Mouse (Mus musculus): ENCODE results near the gene Zfp184. TPM values are rescaled to one million over a fixed set of nuclear protein-coding genes. Genes with fewer than 3 reads are reported as not detected.

Zfp184 gene
- polyA plus RNA-seq, 1 experiment from 2014 or later, result 27.9 TPM

MicroRNA genes within 50 kb of the gene (microRNA counts, 519-probe panel; counts per million panel counts)
- microRNA mmu-miR-1983, result 6,372 counts per million, percentile 85 among the panel's probes with 10 or more counts

Small RNAs within 50 kb of the gene (microRNA-seq; reads per million reads assigned to microRNA genes)
- 1.5 reads per million for gene Gm44456
- 9,351 reads per million, percentile 94 among the genes with 10 or more reads in this experiment for gene Mir1983

Other genes with a start within 250 kb of the Zfp184 start
- not detected in 2 replicates for gene Olfr1359, start 247.0 kb upstream of the Zfp184 start, polyA plus RNA-seq (2014; fragmentation: Nextera tagmentation; extraction: Ambion mirVana)
- 0.85 and 2.7 TPM in 2 replicates for gene Hist1h2bl, start 229.0 kb upstream of the Zfp184 start, polyA plus RNA-seq (2014; fragmentation: Nextera tagmentation; extraction: Ambion mirVana)
- 19.8 and 20.9 TPM in 2 replicates for gene Hist1h2ai, start 228.7 kb upstream of the Zfp184 start, polyA plus RNA-seq (2014; fragmentation: Nextera tagmentation; extraction: Ambion mirVana)
- gene Hist1h3h, start 227.4 kb upstream of the Zfp184 start, polyA plus RNA-seq (2014; fragmentation: Nextera tagmentation; extraction: Ambion mirVana), result 11.6 and 12.9 TPM in 2 replicates
- gene Hist1h2bm, start 223.1 kb upstream of the Zfp184 start, polyA plus RNA-seq (2014; fragmentation: Nextera tagmentation; extraction: Ambion mirVana), result 4.2 and 5.7 TPM in 2 replicates
- gene Hist1h4j, start 210.0 kb upstream of the Zfp184 start, polyA plus RNA-seq (2014; fragmentation: Nextera tagmentation; extraction: Ambion mirVana), result 1.0 and 2.2 TPM in 2 replicates
- gene Hist1h4k, start 194.6 kb upstream of the Zfp184 start, polyA plus RNA-seq (2014; fragmentation: Nextera tagmentation; extraction: Ambion mirVana), result 2.4 and 6.0 TPM in 2 replicates
- 6.2 and 10.7 TPM in 2 replicates for gene Hist1h2ak, start 191.3 kb upstream of the Zfp184 start, polyA plus RNA-seq (2014; fragmentation: Nextera tagmentation; extraction: Ambion mirVana)
- 2.2 TPM in 1 of 2 replicates, not detected in the other for gene Hist1h2bn, start 191.0 kb upstream of the Zfp184 start, polyA plus RNA-seq (2014; fragmentation: Nextera tagmentation; extraction: Ambion mirVana)
- gene Hist1h1b, start 164.5 kb upstream of the Zfp184 start, polyA plus RNA-seq (2014; fragmentation: Nextera tagmentation; extraction: Ambion mirVana), result 20.0 and 24.8 TPM in 2 replicates
- 289 and 304 TPM in 2 replicates for gene Hist1h3i, start 161.7 kb upstream of the Zfp184 start, polyA plus RNA-seq (2014; fragmentation: Nextera tagmentation; extraction: Ambion mirVana)
- 2.6 and 7.4 TPM in 2 replicates for gene Hist1h2an, start 157.9 kb upstream of the Zfp184 start, polyA plus RNA-seq (2014; fragmentation: Nextera tagmentation; extraction: Ambion mirVana)
- 2.5 TPM in 2 replicates for gene Hist1h2bp, start 157.6 kb upstream of the Zfp184 start, polyA plus RNA-seq (2014; fragmentation: Nextera tagmentation; extraction: Ambion mirVana)
- 17.8 and 23.3 TPM in 2 replicates for gene Hist1h2bq, start 134.9 kb upstream of the Zfp184 start, polyA plus RNA-seq (2014; fragmentation: Nextera tagmentation; extraction: Ambion mirVana)
- gene Hist1h2ao, start 134.6 kb upstream of the Zfp184 start, polyA plus RNA-seq (2014; fragmentation: Nextera tagmentation; extraction: Ambion mirVana), result 1.7 TPM in 1 of 2 replicates, not detected in the other
- gene Hist1h4m, start 133.3 kb upstream of the Zfp184 start, polyA plus RNA-seq (2014; fragmentation: Nextera tagmentation; extraction: Ambion mirVana), result not detected in 2 replicates
- 10.3 and 12.0 TPM in 2 replicates for gene Hist1h4n, start 112.9 kb upstream of the Zfp184 start, polyA plus RNA-seq (2014; fragmentation: Nextera tagmentation; extraction: Ambion mirVana)
- gene Hist1h2ap, start 111.6 kb upstream of the Zfp184 start, polyA plus RNA-seq (2014; fragmentation: Nextera tagmentation; extraction: Ambion mirVana), result 5,628 and 6,009 TPM in 2 replicates
- gene Hist1h2br, start 111.4 kb upstream of the Zfp184 start, polyA plus RNA-seq (2014; fragmentation: Nextera tagmentation; extraction: Ambion mirVana), result 17.8 and 23.1 TPM in 2 replicates
- not detected in 2 replicates for gene Pom121l2, start 36.1 kb downstream of the Zfp184 start, polyA plus RNA-seq (2014; fragmentation: Nextera tagmentation; extraction: Ambion mirVana)
- gene Prss16, start 64.6 kb downstream of the Zfp184 start, polyA plus RNA-seq (2014; fragmentation: Nextera tagmentation; extraction: Ambion mirVana), result 0.10 and 0.37 TPM in 2 replicates
- gene Hist1h2ah, start 90.5 kb downstream of the Zfp184 start, polyA plus RNA-seq (2014; fragmentation: Nextera tagmentation; extraction: Ambion mirVana), result 6.3 and 6.8 TPM in 2 replicates
- 9.9 and 11.3 TPM in 2 replicates for gene Hist1h2bk, start 90.8 kb downstream of the Zfp184 start, polyA plus RNA-seq (2014; fragmentation: Nextera tagmentation; extraction: Ambion mirVana)
- gene Hist1h4i, start 96.3 kb downstream of the Zfp184 start, polyA plus RNA-seq (2014; fragmentation: Nextera tagmentation; extraction: Ambion mirVana), result 43.8 and 43.9 TPM in 2 replicates
- 46.4 and 70.6 TPM in 2 replicates for gene Hist1h2ag, start 97.8 kb downstream of the Zfp184 start, polyA plus RNA-seq (2014; fragmentation: Nextera tagmentation; extraction: Ambion mirVana)
- 9.9 and 12.6 TPM in 2 replicates for gene Hist1h2bj, start 98.1 kb downstream of the Zfp184 start, polyA plus RNA-seq (2014; fragmentation: Nextera tagmentation; extraction: Ambion mirVana)
- gene Vmn1r188, start 139.3 kb downstream of the Zfp184 start, polyA plus RNA-seq (2014; fragmentation: Nextera tagmentation; extraction: Ambion mirVana), result not detected in 2 replicates
- not detected in 2 replicates for gene Vmn1r189, start 160.7 kb downstream of the Zfp184 start, polyA plus RNA-seq (2014; fragmentation: Nextera tagmentation; extraction: Ambion mirVana)
- not detected in 2 replicates for gene Vmn1r191, start 238.9 kb downstream of the Zfp184 start, polyA plus RNA-seq (2014; fragmentation: Nextera tagmentation; extraction: Ambion mirVana)
- gene Vmn1r192, start 246.0 kb downstream of the Zfp184 start, polyA plus RNA-seq (2014; fragmentation: Nextera tagmentation; extraction: Ambion mirVana), result not detected in 2 replicates